Mouse (Mus musculus) thymus, postnatal 4 days (tissue): ENCODE results near the gene Fgf9.

Experiments
- DNase-seq: peaks from one replicate; pipeline ENCODE4 v3.0.0; 2021

Fgf9 gene

GRCm38 (mm10) chr14:58091321-58091720 lies 21.0 kb downstream of the Fgf9 start:
- DNase-seq: no peak

- no peak for DNase-seq
These were observed 29.3 kb downstream of the Fgf9 start for GRCm38 (mm10) chr14:58099599-58099998.

GRCm38 (mm10) chr14:58101298-58101697 lies 31.0 kb downstream of the Fgf9 start:
- no peak for DNase-seq

- DNase-seq: no peak
These were observed 33.9 kb downstream of the Fgf9 start for GRCm38 (mm10) chr14:58104266-58104665.

- no peak for DNase-seq
These were observed 35.2 kb downstream of the Fgf9 start for GRCm38 (mm10) chr14:58105596-58105995.

GRCm38 (mm10) chr14:58109601-58110000 lies 39.3 kb downstream of the Fgf9 start:
- DNase-seq: no peak

- no peak for DNase-seq
These were observed 41.2 kb downstream of the Fgf9 start for GRCm38 (mm10) chr14:58111562-58111961.

- DNase-seq: no peak
These were observed 42.0 kb downstream of the Fgf9 start for GRCm38 (mm10) chr14:58112341-58112740.

- no peak for DNase-seq
These were observed 42.8 kb downstream of the Fgf9 start for GRCm38 (mm10) chr14:58113180-58113579.

GRCm38 (mm10) chr14:58114146-58114545 lies 43.8 kb downstream of the Fgf9 start:
- DNase-seq: no peak

GRCm38 (mm10) chr14:58124625-58125024 lies 54.3 kb downstream of the Fgf9 start:
- DNase-seq: no peak

- no peak for DNase-seq
These were observed 56.2 kb downstream of the Fgf9 start for GRCm38 (mm10) chr14:58126508-58126907.

GRCm38 (mm10) chr14:58139506-58140055 lies 69.2 kb downstream of the Fgf9 start:
- DNase-seq: no peak

GRCm38 (mm10) chr14:58149637-58150470 lies 79.5 kb downstream of the Fgf9 start:
- DNase-seq: no peak

- no peak for DNase-seq
These were observed 80.1 kb downstream of the Fgf9 start for GRCm38 (mm10) chr14:58150471-58150855.

GRCm38 (mm10) chr14:58152110-58152509 lies 81.8 kb downstream of the Fgf9 start:
- DNase-seq: no peak

GRCm38 (mm10) chr14:58153470-58154416 lies 83.4 kb downstream of the Fgf9 start:
- no peak for DNase-seq

GRCm38 (mm10) chr14:58160624-58161023 lies 90.3 kb downstream of the Fgf9 start:
- DNase-seq: no peak
